Mouse (Mus musculus) cerebellum, adult 2 months (tissue): ENCODE measurements around the gene Srcin1.

Experiments used
- CTCF ChIP-seq: fragments of 200-500 bp; IDR thresholded peaks from 2 replicates; pipeline ENCODE4 v1.5.1; 2011; ENCODE audit warnings: low read depth, mild to moderate bottlenecking, control low read depth, low read length, moderate library complexity, borderline replicate concordance; ENCODE audit not compliant: insufficient read depth
- POLR2A ChIP-seq: fragments of 200-500 bp; IDR thresholded peaks from 2 replicates; pipeline ENCODE4 v1.6.1; 2011; ENCODE audit warnings: low read length, control low read depth, borderline replicate concordance; ENCODE audit not compliant: insufficient read depth

- no peak for TF ChIP-seq POLR2A
- peak; percentile 99 for TF ChIP-seq CTCF
Measured at GRCm38 (mm10) chr11:97622440-97622839, 46.5 kb upstream of the Srcin1 start.
